Mouse (Mus musculus): ENCODE results near the gene Brf1.

Gene Brf1

DNA sequence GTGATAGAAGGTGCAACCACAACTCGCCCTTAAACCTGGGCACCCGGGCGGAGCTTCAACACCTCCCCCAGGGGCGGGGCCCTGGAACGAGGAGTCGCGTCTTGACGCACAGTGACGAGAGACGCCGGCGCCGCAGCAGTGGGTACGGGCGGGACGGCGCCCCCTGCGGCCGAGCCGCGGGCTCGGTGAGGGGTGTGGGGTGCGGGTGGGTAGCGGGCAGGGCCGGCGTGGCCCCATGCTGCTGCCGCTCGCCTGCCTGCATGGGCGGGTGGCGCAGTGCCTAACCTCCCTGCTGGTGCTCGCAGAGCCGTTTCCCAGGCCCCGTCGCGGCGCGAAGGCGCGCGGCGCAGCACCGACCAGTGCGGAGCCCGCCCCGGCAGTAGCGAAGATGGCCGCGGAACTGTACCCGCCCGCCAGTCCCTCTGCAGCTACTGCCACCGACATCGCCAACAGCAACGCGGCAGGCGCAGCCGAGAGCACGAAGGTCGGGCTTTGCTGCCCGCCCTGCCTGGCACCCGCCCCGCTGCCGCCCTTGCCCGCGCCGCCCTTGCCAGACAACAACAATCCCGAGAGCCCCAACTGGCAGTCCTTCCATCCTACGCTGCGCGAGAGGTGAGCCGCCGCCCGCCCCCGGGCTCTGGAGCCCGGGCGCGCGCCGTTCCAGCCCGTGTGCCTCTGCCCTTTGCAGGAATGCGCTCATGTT, 24.0 kb downstream of the Brf1 start, which contains the start of gene Btbd6:
Btbd6 (plus strand) TSS at position 112 of the 703 bp plus-strand sequence.
- DNase-seq (ENCODE audit: low spot score) = peak; percentile 92

DNA sequence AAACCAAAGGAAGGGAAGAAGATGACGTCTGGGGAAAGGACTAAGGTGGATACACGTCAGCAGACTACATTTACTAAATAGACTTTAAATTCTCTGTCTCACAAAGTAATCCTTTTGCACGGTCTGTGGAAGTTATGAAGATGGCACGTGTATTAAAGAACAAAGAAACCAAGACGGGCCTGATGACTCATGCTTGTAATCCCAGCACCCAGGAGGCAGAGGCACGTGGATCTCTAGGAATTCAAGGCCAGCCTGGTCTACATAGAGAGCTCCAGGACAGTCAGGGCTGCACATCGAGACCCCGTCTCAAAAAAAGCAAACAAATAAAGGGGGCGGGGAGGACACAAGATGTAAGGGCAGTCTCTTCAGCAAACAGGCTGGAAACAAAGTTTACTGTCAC, 25.8 kb downstream of the Brf1 start:
- DNase-seq (ENCODE audit: low spot score) = no peak

DNA sequence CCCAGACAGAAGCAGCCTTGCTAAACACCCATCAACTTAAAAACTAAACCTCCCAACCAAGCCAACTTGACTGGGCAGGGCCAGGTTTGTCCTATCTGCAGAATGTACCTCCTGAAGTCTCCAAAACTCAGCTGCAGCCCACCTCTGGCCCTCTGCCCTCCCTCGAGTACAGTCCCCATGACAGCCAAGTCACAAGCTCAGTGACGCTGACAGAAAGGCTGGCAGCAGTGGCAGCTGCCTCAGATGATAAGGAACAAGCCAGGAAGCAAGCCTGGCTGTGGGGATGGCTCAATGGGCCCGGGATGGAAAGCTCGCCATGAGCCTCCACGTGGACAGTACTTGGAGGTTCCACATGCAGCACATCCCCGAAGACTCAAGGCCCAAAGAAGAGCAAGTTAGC, 30.9 kb downstream of the Brf1 start:
- no peak for DNase-seq (ENCODE audit: low spot score)

DNA sequence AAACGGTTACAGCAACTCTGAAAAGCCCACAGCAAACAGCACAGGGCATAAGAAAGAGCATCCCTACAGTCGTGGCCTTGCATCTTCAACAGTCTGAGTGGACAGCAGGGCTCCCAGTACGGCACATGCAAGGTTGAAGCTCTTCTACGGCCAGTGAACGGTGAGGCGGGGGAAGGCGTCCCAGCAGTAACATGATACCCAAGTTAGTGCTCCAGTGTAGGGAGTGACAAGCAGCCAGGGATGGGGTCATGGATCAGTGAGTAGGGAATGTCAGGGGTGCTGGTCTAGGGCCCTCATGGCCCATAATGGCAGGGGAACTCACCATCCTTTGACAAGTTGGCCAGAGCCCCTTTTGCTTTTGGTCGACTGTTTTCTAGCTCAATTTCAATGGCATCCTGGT, 31.6 kb downstream of the Brf1 start:
- DNase-seq (ENCODE audit: low spot score) = no peak

DNA sequence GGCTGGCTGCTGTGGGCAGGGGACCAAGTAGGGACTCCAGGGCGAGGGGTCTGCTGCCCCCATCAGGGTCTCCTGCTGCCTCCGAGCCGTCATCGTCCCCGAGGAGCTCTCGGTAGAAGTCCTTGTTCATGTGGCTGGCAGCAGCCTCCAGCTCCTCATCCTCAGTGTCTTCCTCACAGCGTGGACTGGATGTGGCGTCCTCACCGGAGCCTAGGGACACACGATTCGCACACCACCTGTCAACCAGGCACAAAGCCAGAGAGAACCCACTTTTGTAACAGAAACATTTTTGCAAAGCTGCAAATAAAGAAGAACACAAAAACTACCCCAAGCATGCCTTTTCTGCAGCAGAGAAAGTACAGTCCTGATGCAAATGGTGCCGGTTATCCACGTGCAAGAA, 34.7 kb downstream of the Brf1 start:
- no peak for DNase-seq (ENCODE audit: low spot score)

DNA sequence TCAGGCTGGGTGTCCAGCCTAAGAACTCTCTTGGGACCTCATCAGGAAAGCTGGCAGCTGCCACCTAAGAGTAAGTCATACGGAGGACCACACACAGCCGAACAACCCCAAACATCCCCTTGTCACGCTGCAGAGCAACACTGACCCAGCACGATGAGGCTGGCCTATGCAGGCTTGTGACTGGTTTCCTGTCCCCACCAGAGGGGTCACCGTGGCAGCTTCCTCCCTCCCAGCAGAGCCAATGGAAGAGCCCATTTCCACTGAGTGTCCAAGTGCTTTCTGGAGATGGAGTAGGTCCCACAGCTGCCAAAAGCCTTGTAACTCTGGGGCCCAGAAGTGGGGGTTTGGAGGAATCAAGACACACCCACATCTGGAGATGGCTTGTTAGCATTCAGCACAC, 38.6 kb downstream of the Brf1 start:
- no peak for DNase-seq (ENCODE audit: low spot score)

DNA sequence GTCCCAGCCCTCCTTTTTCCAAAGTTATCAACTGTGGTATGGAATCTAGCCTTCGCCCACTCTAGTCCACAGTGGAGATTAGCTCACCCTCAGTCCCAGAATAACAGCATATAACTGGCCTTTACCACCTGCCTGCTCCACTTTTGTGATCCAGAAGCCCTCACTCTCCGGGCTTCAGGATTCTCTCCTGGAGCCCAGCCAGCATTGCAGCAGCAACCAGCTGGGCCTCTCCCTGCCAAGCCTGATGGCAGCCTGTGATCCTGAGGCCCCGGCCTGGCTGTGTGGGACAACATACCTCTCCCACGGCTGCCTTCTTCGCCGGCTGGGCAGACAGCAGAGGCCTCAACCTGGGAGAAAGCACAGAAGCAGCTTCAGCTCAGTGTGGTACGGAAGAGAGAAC, 39.1 kb downstream of the Brf1 start:
- no peak for DNase-seq (ENCODE audit: low spot score)

DNA sequence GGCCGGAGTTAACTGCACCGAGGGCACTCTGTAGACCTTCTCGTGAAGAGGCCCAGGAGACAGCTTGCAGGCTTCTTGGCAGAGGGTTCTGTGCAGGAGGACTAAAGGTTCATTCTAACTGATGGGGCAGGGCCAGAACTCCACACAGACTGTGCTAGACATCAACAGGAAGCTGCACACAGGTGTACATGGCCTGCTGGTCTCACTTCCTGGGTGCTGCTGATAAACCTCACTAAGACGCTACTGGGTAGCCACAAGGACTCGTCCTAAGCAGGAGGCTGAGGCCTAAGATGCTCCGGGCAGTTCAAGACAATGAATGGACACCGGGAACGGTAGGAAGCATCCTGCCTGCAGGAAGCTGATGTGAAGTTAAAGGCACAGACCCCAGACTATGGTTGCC, 41.1 kb downstream of the Brf1 start:
- DNase-seq (ENCODE audit: low spot score) = no peak

DNA sequence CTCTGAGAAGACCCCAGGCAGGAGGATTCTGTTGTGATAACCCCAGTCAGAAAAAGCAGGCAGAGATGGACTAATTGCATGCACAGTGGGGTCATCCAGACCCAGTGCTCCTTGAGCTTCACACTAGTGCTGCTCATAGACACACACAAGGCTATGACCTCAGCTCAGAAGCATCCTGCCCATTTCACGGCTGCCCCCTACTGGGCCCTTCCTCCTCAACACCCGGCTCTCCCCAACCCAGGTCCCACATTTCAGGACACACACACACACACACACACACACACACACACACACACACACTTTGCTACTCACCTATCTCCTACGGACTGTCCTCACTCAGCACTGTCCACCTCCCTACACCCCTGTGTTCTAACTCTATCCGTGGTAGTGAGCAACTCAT, 42.2 kb downstream of the Brf1 start:
- peak; percentile 67 for DNase-seq (ENCODE audit: low spot score)

DNA sequence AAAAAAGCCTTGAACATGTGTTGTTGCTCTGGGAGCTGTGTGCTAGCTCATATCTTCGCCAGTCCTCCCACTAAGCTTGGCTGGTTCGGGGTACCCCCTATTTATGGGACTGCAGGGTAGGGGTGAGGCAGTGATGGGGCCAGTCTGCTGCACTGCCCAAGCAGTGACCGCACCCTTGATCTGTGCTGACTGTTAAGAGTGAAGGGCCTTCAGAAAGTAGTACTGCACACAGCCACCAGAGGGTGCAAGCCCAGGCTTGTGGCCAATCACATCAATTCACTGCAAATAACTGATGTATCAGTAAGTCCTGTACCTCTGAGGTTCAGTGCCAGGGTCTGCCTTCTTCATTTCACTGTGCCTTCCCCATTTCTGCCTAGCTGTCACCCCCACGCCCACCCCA, 44.7 kb downstream of the Brf1 start:
- peak; percentile 82 for DNase-seq (ENCODE audit: low spot score)

DNA sequence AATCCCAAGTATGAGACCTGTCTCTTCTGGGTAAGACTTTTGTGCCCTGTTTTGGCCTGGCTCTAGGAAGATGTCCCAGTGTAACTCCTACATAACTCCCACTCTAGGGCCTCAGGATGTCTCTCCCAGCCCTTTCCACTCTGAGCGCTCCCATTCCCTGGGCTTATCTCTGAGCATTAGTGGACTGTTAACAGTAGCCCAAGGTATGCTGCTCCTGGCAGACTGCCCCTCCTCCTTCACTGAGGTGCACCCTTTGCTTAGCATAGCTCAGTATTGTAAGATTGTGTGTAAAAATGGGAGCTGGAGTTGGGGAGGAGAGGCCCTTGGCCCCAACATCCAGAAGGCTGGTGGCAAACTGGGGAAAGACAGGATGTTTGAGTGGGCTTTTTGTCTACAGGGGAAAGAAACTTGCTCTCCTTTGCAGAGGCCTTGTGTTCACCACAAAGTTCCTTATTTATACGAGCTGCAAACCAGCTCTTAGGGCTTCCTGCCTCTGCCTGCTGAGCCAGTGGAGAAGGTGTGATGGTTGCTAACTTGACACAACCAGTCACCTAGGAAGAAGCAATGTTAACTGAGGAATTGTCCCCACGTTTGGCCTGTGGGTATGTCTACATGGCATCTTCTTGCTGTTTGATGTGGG, 47.5 kb downstream of the Brf1 start:
- no peak for DNase-seq (ENCODE audit: low spot score)

DNA sequence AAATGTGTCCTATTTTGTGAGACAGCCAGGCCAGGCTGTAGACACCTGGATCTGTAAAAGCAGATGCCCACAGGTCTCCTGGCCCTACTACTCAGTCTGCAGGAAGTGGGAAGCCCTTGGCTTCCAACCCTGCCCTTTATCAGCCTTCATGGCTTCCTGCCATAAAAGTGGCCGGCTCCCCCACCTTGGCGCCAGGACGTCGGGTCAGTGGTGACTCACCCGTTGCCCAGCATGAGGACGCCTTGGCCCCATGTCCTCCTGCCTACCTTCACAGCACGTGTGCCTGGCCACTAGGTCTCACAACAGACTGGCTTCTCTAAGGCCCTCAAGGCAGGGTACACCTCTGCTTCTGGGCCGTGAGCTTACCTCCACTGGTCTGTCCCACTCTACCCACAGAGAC, 48.1 kb downstream of the Brf1 start:
- DNase-seq (ENCODE audit: low spot score) = no peak

DNA sequence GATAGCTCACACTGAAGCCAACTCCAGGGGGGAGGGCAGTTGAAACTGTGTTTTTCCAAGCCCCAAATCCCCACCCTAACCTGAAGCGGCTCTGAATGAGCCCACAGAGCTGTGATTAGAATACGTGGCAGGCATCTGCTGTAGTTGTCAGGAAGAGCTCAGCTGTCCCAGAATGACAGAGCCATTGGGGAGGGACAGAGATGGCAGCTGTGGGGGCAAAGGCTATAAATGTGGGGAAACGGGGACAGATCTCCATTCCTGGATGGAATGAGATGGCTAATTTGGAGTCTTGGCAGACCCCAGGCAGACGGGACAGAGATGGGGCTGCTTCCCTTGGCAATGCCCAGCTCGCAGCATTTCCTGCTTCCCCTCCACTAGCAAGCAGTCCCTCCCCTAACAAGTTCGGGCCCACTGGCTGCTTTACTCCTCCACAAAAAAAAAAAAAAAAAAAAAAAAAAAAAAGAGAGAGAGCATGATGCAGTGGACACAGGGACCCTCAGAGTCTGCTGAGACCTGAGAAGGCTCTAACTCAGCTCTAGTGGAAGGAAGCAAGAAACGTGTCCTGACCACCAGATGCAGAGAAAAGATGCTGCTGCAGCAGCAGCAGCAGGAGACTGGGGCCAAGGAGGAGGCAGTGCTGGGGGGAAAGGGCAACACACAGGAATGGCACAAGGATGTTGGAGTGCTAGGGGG, 49.2 kb downstream of the Brf1 start:
- DNase-seq (ENCODE audit: low spot score) = no peak

DNA sequence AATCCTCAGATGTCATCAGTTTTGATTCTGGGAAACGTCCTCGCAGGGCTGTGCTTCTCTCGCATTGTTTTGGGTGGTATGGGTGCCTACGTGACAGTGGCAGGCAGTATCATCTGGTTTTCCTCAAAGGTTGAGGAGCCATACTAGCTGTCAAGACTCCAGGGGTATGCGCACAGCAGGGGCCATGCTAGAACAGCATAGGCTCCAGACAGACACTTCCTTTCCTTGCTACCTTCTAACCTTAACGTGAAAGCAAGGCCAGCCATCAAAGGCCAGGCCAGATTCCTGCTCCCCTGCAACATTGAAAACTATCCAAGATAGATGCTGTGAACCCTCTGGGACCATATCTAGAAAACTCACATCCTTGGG, 49.8 kb downstream of the Brf1 start:
- no peak for DNase-seq (ENCODE audit: low spot score)

DNA sequence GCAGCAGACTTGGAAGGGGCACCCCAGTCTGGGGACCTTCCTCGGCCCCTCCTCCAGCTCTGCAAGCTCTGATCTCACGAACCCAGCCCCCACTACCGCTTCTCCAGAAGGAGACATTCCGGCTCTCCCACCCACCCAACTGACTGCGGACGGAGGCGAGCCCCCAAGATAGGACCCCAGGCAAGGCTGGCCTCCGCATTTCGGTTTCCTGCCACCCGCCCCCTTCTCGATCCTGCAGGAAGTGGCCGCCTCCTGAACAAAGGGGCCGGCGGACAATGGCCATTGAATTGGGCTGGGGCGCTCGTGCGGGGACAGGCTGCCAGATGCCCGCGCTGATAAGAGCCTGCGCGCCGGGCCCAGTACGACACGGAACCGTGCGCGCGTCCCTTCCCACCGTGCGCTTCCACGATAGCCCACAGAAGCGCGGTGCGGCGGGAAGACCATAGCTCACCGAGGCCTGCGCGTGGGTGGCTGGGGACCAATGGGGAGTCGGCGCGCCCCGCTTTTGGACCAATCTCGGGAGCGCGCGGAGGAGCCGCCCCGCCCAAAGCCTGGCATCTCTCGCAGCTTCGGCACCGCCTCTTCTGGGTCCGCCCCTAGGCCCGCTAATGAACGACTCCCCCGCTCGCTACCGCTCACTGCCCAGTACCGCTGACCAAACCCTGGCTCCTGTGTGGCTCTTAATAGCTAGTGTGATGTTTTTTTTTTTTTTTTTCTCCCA, 50.3 kb downstream of the Brf1 start:
- peak; percentile 94 for DNase-seq (ENCODE audit: low spot score)

DNA sequence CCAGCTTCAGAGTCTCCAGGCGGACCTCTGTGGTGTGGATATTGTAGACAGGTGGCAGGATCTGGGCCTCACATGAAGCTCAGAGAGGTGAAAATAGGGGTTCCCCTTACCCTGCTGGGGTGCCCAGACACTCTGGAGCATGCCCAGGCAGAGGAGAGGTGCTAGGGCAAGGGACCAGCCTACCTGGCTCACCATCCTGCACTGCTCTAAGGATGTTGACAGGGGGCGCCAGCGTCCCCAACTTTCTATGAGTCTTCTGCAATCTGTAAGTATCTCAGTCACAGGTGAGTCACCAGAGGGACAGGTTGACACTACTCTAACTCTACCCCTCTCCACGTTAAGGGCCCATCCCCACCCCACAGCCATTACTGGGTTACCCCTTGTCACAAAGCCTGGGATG, 53.2 kb downstream of the Brf1 start:
- no peak for DNase-seq (ENCODE audit: low spot score)

DNA sequence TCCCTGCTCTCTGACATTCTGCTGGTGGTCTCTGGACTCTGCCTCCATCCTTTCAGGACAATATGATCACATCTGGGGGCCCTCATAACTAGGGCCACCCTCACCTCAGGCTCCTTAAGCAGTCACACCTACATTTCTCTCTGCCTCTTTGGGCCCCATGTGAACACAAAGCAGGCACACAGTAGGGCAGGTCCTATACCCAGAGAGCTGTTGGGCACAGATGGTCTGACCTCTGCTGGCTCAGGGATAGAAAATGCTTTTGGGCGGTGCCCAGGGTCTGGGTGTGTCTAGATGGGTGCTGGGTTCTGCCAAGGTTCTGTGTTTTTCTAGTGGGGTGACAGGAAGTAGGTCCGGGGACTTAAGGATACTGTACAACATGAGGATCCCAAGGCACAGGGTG, 56.8 kb downstream of the Brf1 start:
- DNase-seq (ENCODE audit: low spot score) = no peak

DNA sequence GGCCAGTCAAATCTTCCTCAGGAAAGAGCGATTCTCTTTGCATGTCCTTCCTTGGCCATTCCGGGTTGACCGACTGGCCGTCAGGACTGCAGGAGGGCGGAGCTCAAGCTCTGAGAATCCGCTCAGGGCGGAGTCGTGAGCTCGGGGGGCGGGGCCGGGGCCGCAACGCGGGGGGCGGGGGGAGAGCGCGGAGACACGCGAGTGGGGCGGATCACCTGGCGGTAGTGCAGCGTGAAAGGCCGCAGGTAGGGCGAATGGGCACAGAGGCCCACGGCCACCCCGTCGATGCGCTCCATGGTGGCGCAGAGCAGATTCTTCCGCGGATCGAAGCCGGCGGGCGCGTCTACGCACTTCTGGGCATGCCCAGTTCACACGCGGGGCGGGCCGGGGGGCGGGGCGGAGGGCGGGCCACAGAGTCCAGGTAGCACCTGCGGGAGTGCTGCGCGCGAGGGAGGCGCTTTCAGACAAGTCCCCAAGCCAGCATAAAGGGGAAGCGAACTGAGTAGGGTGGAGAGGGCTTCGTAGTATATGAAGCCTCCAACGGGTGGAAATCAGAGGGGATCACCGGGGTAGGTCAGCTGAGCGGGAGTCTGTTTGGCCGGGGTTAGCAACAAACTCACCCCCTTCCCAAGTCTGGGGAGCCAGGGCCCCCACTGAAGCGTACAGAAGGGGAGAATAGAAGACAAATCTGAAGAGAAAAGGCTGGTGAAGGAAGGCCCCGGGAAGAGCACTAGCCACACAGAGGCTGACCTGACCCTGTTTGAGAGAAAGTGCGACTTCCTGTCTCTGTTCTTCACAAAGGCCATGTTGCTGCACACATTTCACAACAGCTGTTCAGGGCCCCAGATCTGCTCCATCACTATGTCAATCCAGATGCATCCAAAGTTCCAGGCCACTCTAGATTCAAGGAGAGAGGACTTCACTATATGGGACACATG, 58.5 kb downstream of the Brf1 start, which contains the start of gene Nudt14:
Nudt14 (minus strand) TSS at position 349 of the 938 bp plus-strand sequence.
- peak; percentile 88 for DNase-seq (ENCODE audit: low spot score)

DNA sequence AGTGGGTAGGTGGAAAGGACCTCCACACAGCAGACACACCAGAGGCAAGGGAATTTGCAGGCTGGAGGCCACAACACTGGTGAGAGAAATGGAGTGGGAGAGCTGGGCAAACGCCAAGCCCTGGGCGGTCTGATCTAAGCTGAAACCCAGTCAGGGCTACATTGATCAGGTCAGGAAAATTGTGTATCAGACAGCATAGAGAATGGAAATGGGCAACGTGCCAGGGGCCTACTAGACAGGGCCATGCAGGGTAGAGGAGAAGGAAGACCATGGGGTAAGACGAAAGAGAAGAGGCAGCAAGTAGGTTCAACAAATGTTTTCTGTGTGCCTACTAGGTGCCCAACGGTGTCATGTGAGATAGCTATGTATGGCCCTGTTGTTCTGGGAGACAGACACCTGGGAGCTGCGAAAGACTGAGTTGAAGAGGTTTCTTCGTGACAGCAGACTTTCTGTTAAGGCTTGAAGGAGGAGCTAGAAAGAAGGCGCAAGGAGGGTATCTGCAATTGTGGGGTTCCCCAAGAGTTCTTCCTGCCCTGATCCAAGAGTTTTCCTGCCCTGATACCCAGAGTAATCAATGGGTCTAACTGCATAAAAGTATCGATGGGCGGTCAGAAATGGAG, 59.2 kb downstream of the Brf1 start:
- no peak for DNase-seq (ENCODE audit: low spot score)

DNA sequence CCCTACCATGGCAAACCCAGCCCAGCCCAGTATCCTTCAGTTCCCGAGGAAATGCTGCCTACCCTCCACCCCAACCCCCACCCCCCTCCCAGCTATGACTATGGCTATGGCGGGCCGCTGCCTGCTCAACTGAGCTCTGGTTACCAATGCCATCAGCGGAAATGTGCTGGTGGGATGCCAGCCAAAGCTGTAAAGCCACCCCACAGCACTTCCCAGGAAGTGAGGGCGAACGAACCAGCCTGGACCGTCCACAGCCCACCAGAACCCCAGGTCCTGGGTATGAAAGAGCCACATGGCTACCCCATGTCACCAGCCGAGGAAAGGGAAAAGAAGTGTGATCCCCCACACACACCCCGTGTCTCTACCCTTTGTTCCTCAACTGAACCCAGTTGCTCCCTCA, 59.8 kb downstream of the Brf1 start:
- no peak for DNase-seq (ENCODE audit: low spot score)

DNA sequence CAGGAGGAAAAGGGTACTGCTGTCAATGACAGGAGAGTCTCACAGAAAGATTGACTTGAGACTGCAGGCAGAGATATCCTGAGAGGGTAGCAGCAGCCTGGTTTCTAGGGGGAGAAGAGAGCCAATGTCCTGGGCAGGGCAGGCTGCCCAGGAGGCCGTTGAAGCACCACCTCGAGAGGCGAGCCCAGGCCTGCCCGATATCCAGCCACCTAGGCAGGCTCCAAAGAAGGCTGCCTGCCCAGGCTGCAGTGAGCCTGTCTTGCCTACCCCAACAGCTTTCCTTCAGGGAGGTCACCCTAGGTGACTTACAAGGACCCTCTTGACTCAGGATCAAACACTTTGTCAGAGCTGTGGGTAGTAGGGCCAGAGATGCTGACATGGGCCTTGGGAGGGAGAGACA, 60.3 kb downstream of the Brf1 start:
- no peak for DNase-seq (ENCODE audit: low spot score)
